Mouse (Mus musculus): ENCODE data around the gene Fbxl19.

The Fbxl19 gene

GRCm38 (mm10) chr7:127744366-127745045 lies at the start of gene Fbxl19:
Gene Fbxl19 (plus strand): TSS chr7:127744543.
- peak; percentile 84 for DNase-seq (ENCODE audit: low read depth, low spot score)

GRCm38 (mm10) chr7:127698986-127699385 lies 45.4 kb upstream of the Fbxl19 start:
- peak; percentile 38 for DNase-seq (ENCODE audit: low read depth, low spot score)

GRCm38 (mm10) chr7:127700712-127701331 lies 43.5 kb upstream of the Fbxl19 start:
- peak; percentile 54 for DNase-seq (ENCODE audit: low read depth, low spot score)

- DNase-seq (ENCODE audit: low read depth, low spot score) = no peak
Measured at GRCm38 (mm10) chr7:127703561-127704178, 40.7 kb upstream of the Fbxl19 start.

- no peak for DNase-seq (ENCODE audit: low read depth, low spot score)
Measured at GRCm38 (mm10) chr7:127704598-127704997, 39.7 kb upstream of the Fbxl19 start.

GRCm38 (mm10) chr7:127705706-127706105 lies 38.6 kb upstream of the Fbxl19 start:
- no peak for DNase-seq (ENCODE audit: low read depth, low spot score)

GRCm38 (mm10) chr7:127707045-127707956 lies 37.0 kb upstream of the Fbxl19 start:
- peak; percentile 47 for DNase-seq (ENCODE audit: low read depth, low spot score)

- DNase-seq (ENCODE audit: low read depth, low spot score) = no peak
Measured at GRCm38 (mm10) chr7:127707957-127708206, 36.5 kb upstream of the Fbxl19 start.

- peak; percentile 89 for DNase-seq (ENCODE audit: low read depth, low spot score)
Measured at GRCm38 (mm10) chr7:127708207-127709078, 35.9 kb upstream of the Fbxl19 start, which contains the start of gene Bcl7c. Gene Bcl7c (minus strand): TSS chr7:127708933.

GRCm38 (mm10) chr7:127709261-127709979 lies 34.9 kb upstream of the Fbxl19 start:
- no peak for DNase-seq (ENCODE audit: low read depth, low spot score)

- no peak for DNase-seq (ENCODE audit: low read depth, low spot score)
Measured at GRCm38 (mm10) chr7:127711031-127711430, 33.3 kb upstream of the Fbxl19 start.

GRCm38 (mm10) chr7:127711456-127711855 lies 32.9 kb upstream of the Fbxl19 start:
- peak; percentile 33 for DNase-seq (ENCODE audit: low read depth, low spot score)

- peak; percentile 87 for DNase-seq (ENCODE audit: low read depth, low spot score)
Measured at GRCm38 (mm10) chr7:127712461-127713385, 31.6 kb upstream of the Fbxl19 start, which contains the start of gene Ctf1. Gene Ctf1 (plus strand): TSS chr7:127712736.

GRCm38 (mm10) chr7:127714816-127715215 lies 29.5 kb upstream of the Fbxl19 start:
- no peak for DNase-seq (ENCODE audit: low read depth, low spot score)

GRCm38 (mm10) chr7:127716992-127717391 lies 27.4 kb upstream of the Fbxl19 start:
- no peak for DNase-seq (ENCODE audit: low read depth, low spot score)

GRCm38 (mm10) chr7:127718339-127718738 lies 26.0 kb upstream of the Fbxl19 start:
- no peak for DNase-seq (ENCODE audit: low read depth, low spot score)

GRCm38 (mm10) chr7:127719258-127719657 lies 25.1 kb upstream of the Fbxl19 start:
- no peak for DNase-seq (ENCODE audit: low read depth, low spot score)

GRCm38 (mm10) chr7:127725490-127725889 lies 18.9 kb upstream of the Fbxl19 start:
- DNase-seq (ENCODE audit: low read depth, low spot score) = no peak

- no peak for DNase-seq (ENCODE audit: low read depth, low spot score)
Measured at GRCm38 (mm10) chr7:127725924-127726323, 18.4 kb upstream of the Fbxl19 start.

All from 3T3-L1 (cell line).